Mouse (Mus musculus) forebrain, embryonic 16.5 days (tissue): ENCODE results near the gene Crispld2. TPM values are rescaled to one million over a fixed set of nuclear protein-coding genes. Genes with fewer than 3 reads are reported as not detected.

Experiments used
- ATAC-seq: fragments of 200-750 bp; cut with Nextera tagmentation; 2 replicates; pipeline ENCODE4 v1.8.0; 2017; ENCODE audit warnings: mild to moderate bottlenecking, moderate library complexity
- H3K27ac ChIP-seq: fragments of 300-500 bp; sonication (generic); 2 replicates; pipeline ENCODE4 v1.5.1; 2014; ENCODE audit warnings: low read length, control low read depth
- H3K27me3 ChIP-seq: fragments of 300-500 bp; sonication (generic); replicated peaks from 2 replicates; pipeline ENCODE4 v1.6.1; 2014; ENCODE audit warnings: low read length; ENCODE audit not compliant: control insufficient read depth, insufficient read depth
- H3K36me3 ChIP-seq: fragments of 300-500 bp; sonication (generic); 2 replicates; pipeline ENCODE4 v1.6.1; 2014; ENCODE audit not compliant: control insufficient read depth, insufficient read depth
- H3K4me1 ChIP-seq: fragments of 300-500 bp; sonication (generic); replicated peaks from 2 replicates; pipeline ENCODE4 v1.6.1; 2014; ENCODE audit warnings: low read length; ENCODE audit not compliant: control insufficient read depth, insufficient read depth
- H3K4me2 ChIP-seq: fragments of 300-500 bp; sonication (generic); 2 replicates; pipeline ENCODE4 v1.6.1; 2014; ENCODE audit warnings: mild to moderate bottlenecking, low read length, control low read depth
- H3K4me3 ChIP-seq: fragments of 300-500 bp; sonication (generic); replicated peaks from 2 replicates; pipeline ENCODE4 v1.5.1; 2014; ENCODE audit warnings: mild to moderate bottlenecking, low read length, control low read depth
- H3K9ac ChIP-seq: fragments of 300-500 bp; sonication (generic); replicated peaks from 2 replicates; pipeline ENCODE4 v1.6.1; 2014; ENCODE audit warnings: low read depth, low read length, control low read depth
- H3K9me3 ChIP-seq: fragments of 300-500 bp; sonication (generic); 2 replicates; pipeline ENCODE4 v1.6.1; 2016; ENCODE audit warnings: low read length; ENCODE audit not compliant: control insufficient read depth
- WGBS: fragments of 180-500 bp; shearing (Covaris S2); extraction: QIAGEN DNeasy Blood & Tissue Kit; methylation state at CpG from one replicate; pipeline ENCODE4 v1.1.7; 2014; 5-methylcytosine and 5-hydroxymethylcytosine counted together
- polyA plus RNA-seq: library from polyadenylated mRNA; unstranded; fragments of >200 nt; fragmentation: Nextera tagmentation; extraction: Ambion mirVana; gene quantifications from 2 replicates; pipeline ENCODE4 v1.2.1, GENCODE M21; 2015

The Crispld2 gene
- polyA plus RNA-seq, 1 experiment from 2014 or later: 1.2 TPM

- no peaks in the 10 kb centered on the region for H3K9me3 ChIP-seq
- no peaks in the 10 kb centered on the region for H3K27me3 ChIP-seq
- H3K4me1 ChIP-seq: 0 out of 2 replicates have a peak, but pooled peaks cover 4% of the 10 kb centered on the region
- peaks cover 13% of the 10 kb centered on the region for H3K36me3 ChIP-seq
- H3K27ac ChIP-seq: no peak overlapping the region
- no peak overlapping the region for H3K4me3 ChIP-seq
- 65% methylated on average over 5 of the region's 5 CpGs for WGBS
- ATAC-seq: no peak
- no peak overlapping the region for H3K4me2 ChIP-seq
- H3K9ac ChIP-seq: no peak overlapping the region
Observed at GRCm38 (mm10) chr8:120079361-120079760, 87.1 kb downstream of the Crispld2 start.

- Histone ChIP-seq H3K27me3 (no peaks in the 10 kb centered on the region), H3K4me1 (0 out of 2 replicates have a peak, but pooled peaks cover 4% of the 10 kb centered on the region), H3K36me3 (peaks cover 35% of the 10 kb centered on the region), H3K9ac (no peak overlapping the region), H3K4me2 (no peak overlapping the region), H3K27ac (no peak overlapping the region), H3K4me3 (no peak overlapping the region), H3K9me3 (no peaks in the 10 kb centered on the region)
- peak; percentile 73; the same call in 1 of the 2 replicates for ATAC-seq
- 71% methylated on average over 8 of the region's 8 CpGs for WGBS
Observed at GRCm38 (mm10) chr8:120083261-120083660, 91.0 kb downstream of the Crispld2 start.

- Histone ChIP-seq H3K27ac (no peak overlapping the region), H3K4me1 (0 out of 2 replicates have a peak, but pooled peaks cover 4% of the 10 kb centered on the region), H3K9me3 (no peaks in the 10 kb centered on the region), H3K4me3 (no peak overlapping the region), H3K27me3 (no peaks in the 10 kb centered on the region), H3K36me3 (peaks cover 37% of the 10 kb centered on the region), H3K4me2 (no peak overlapping the region), H3K9ac (no peak overlapping the region)
- 88% methylated on average over 8 of the region's 8 CpGs for WGBS
- no peak for ATAC-seq
Observed at GRCm38 (mm10) chr8:120084783-120085182, 92.5 kb downstream of the Crispld2 start.

GRCm38 (mm10) chr8:120089511-120089910 is 97.3 kb downstream of the Crispld2 start:
- Histone ChIP-seq H3K9ac (no peak overlapping the region), H3K9me3 (no peaks in the 10 kb centered on the region), H3K27me3 (no peaks in the 10 kb centered on the region), H3K4me2 (no peak overlapping the region), H3K4me3 (no peak overlapping the region), H3K36me3 (peaks cover 34% of the 10 kb centered on the region), H3K4me1 (no peaks in the 10 kb centered on the region), H3K27ac (no peak overlapping the region)
- WGBS: 77% methylated on average over 7 of the region's 7 CpGs
- no peak for ATAC-seq

- WGBS: 95% methylated on average over 3 of the region's 3 CpGs
- no peak overlapping the region for H3K4me2 ChIP-seq
- H3K9ac ChIP-seq: no peak overlapping the region
- H3K4me3 ChIP-seq: no peak overlapping the region
- no peaks in the 10 kb centered on the region for H3K9me3 ChIP-seq
- no peak overlapping the region for H3K27ac ChIP-seq
- ATAC-seq: no peak
- H3K27me3 ChIP-seq: no peaks in the 10 kb centered on the region
- no peaks in the 10 kb centered on the region for H3K4me1 ChIP-seq
- peaks cover 27% of the 10 kb centered on the region for H3K36me3 ChIP-seq
Observed at GRCm38 (mm10) chr8:120091032-120091431, 98.8 kb downstream of the Crispld2 start.

- H3K27me3 ChIP-seq: no peaks in the 10 kb centered on the region
- H3K27ac ChIP-seq: no peak overlapping the region
- peaks cover 11% of the 10 kb centered on the region for H3K36me3 ChIP-seq
- no peak for ATAC-seq
- no peak overlapping the region for H3K9ac ChIP-seq
- H3K4me1 ChIP-seq: no peaks in the 10 kb centered on the region
- WGBS: 99% methylated on average over 3 of the region's 3 CpGs
- no peak overlapping the region for H3K4me3 ChIP-seq
- H3K9me3 ChIP-seq: no peaks in the 10 kb centered on the region
- no peak overlapping the region for H3K4me2 ChIP-seq
Observed at GRCm38 (mm10) chr8:120093103-120093502, 100.9 kb downstream of the Crispld2 start.

GRCm38 (mm10) chr8:120094801-120095200 is 102.6 kb downstream of the Crispld2 start:
- no peak overlapping the region for H3K27ac ChIP-seq
- no peak for ATAC-seq
- peaks cover 6% of the 10 kb centered on the region for H3K4me1 ChIP-seq
- no peak overlapping the region for H3K4me3 ChIP-seq
- no peaks in the 10 kb centered on the region for H3K27me3 ChIP-seq
- peaks cover 9% of the 10 kb centered on the region for H3K36me3 ChIP-seq
- no peaks in the 10 kb centered on the region for H3K9me3 ChIP-seq
- H3K4me2 ChIP-seq: no peak overlapping the region
- WGBS: 92% methylated on average over 10 of the region's 10 CpGs
- H3K9ac ChIP-seq: no peak overlapping the region

GRCm38 (mm10) chr8:120096486-120096885 is 104.2 kb downstream of the Crispld2 start:
- H3K27ac ChIP-seq: no peak overlapping the region
- peaks cover 8% of the 10 kb centered on the region for H3K36me3 ChIP-seq
- no peak overlapping the region for H3K9ac ChIP-seq
- H3K4me1 ChIP-seq: peaks cover 15% of the 10 kb centered on the region
- no peak overlapping the region for H3K4me3 ChIP-seq
- H3K9me3 ChIP-seq: no peaks in the 10 kb centered on the region
- ATAC-seq: no peak
- no peak overlapping the region for H3K4me2 ChIP-seq
- WGBS: 80% methylated on average over 2 of the region's 2 CpGs
- no peaks in the 10 kb centered on the region for H3K27me3 ChIP-seq

- Histone ChIP-seq H3K4me3 (peak overlapping the region; percentile 83), H3K9me3 (no peaks in the 10 kb centered on the region), H3K27ac (peak overlapping the region; percentile 93), H3K27me3 (no peaks in the 10 kb centered on the region), H3K9ac (peak overlapping the region; percentile 87), H3K4me2 (peak overlapping the region; percentile 86), H3K36me3 (no peaks in the 10 kb centered on the region), H3K4me1 (peaks cover 31% of the 10 kb centered on the region)
- ATAC-seq: no peak
- WGBS: 5% methylated on average over 25 of the region's 25 CpGs
Observed at GRCm38 (mm10) chr8:120100388-120101067, 108.3 kb downstream of the Crispld2 start.
